Mouse (Mus musculus): ENCODE measurements at regions not wholly inside any gene's neighbourhood (a gene's known extent, or its start where the extent isn't known, plus 50 kb on each side); places are given as distances from the start of the nearest gene placed in this dataset.

DNA sequence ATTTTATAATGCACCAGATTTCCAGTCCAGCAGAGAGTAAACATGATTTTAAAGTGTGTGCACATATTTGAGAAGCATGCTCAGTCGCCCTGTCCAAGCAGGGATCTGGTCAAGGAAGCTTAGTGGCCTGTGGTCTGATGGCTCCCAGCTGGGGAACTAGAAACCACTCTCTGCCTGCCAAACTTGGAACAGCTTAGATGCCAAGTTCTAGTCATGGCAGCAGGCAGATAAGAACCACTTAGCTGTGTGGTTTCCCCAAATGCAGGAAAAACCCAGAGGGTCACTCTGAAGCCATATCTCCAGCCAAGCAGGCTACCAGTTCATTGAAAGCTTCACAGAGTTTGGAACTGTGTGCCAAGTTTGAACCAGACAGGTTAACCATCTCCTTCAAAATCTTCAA lies 86.1 kb downstream of the Fam114a2 start:
- DNase-seq (ENCODE audit: extremely low read depth, low read depth, low spot score): no peak
- Histone ChIP-seq H3K9ac (ENCODE audit: low read depth, low read length) (no peak overlapping the region), H3K27me3 (ENCODE audit: control insufficient read depth, insufficient read depth, low read length) (no peaks in the 10 kb centered on the region), H3K4me3 (ENCODE audit: insufficient read depth, low read depth, low read length) (no peak overlapping the region), H3K36me3 (ENCODE audit: control insufficient read depth, insufficient read depth, low read length) (no peaks in the 10 kb centered on the region), H3K79me2 (ENCODE audit: control insufficient read depth, insufficient read depth, low read length) (no peaks in the 10 kb centered on the region), H3K27ac (replicated peaks; ENCODE audit: insufficient read depth, low read depth, low read length) (no peak overlapping the region), H3K4me1 (ENCODE audit: control insufficient read depth, insufficient read depth, low read length) (no peaks in the 10 kb centered on the region)
- no peak for TF ChIP-seq CTCF (IDR thresholded peaks at IDR 0.05; ENCODE audit: low read depth, low read length)
- no peak for TF ChIP-seq POLR2A (IDR thresholded peaks at IDR 0.05; ENCODE audit: extremely low read depth, insufficient read depth, low read length)
- 49% methylated on average over 1 of the region's 1 CpGs for WGBS

DNA sequence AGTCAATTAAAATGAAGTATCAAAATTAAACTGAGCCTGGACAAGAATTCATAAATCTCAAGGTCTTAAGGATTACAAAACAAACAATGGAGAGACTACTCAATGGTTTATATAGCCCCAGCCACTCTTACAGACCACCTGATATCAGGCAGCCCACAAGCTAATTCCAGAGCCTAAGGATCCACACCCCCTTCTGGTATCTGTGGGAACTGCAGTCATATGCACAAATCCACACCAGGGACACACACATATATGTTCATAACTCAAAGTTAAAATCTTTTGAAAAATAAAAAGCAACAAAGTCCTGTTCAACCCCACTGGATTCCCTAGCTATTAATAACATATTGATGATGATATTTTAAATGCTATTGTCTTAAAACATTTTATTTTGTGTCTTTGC lies 86.5 kb downstream of the Fam114a2 start:
- no peaks in the 10 kb centered on the region for H3K4me1 ChIP-seq (ENCODE audit: control insufficient read depth, insufficient read depth, low read length)
- H3K4me3 ChIP-seq (ENCODE audit: insufficient read depth, low read depth, low read length): no peak overlapping the region
- no peak overlapping the region for H3K27ac ChIP-seq (replicated peaks; ENCODE audit: insufficient read depth, low read depth, low read length)
- H3K27me3 ChIP-seq (ENCODE audit: control insufficient read depth, insufficient read depth, low read length): no peaks in the 10 kb centered on the region
- H3K9ac ChIP-seq (ENCODE audit: low read depth, low read length): no peak overlapping the region
- DNase-seq (ENCODE audit: extremely low read depth, low read depth, low spot score): no peak
- TF ChIP-seq CTCF (IDR thresholded peaks at IDR 0.05; ENCODE audit: low read depth, low read length) (no peak), POLR2A (IDR thresholded peaks at IDR 0.05; ENCODE audit: extremely low read depth, insufficient read depth, low read length) (no peak)
- no peaks in the 10 kb centered on the region for H3K36me3 ChIP-seq (ENCODE audit: control insufficient read depth, insufficient read depth, low read length)
- no peaks in the 10 kb centered on the region for H3K79me2 ChIP-seq (ENCODE audit: control insufficient read depth, insufficient read depth, low read length)

DNA sequence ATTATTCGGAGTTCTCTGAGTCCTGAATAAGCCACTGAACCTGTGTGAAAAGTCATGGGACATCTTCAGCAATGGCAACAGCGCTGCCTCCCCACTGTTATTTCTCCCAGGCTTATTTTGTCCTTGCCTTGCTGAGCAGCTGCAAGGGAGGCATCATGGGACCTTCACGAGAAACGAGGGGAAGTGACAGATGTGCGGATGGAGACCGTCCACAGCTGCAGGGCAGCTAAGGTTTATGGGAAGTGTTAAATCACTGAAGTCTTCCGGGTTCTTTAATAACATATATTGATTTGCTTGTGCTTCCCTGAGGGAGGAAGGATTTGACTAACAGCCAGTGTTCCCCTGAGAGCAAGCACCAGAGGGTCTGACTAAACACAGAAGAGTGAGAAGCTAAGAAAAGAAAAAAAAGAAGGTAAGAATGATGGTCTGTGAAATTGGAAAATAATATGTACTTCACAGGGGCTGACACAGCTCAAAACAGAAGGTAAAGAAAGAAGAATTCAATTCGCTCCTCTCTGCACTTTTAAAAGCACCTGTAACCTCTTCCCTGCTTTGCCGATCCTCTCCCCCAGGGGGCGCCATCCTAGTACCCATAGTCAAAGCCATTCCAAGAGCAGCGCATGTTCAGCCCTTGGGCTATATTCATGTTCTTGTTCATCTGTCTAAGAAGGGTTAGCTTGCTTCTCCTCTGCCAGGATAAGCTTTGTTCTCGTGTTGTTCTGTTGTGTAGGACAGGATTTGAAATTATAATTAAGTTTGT lies 92.2 kb downstream of the Fam114a2 start:
- no peaks in the 10 kb centered on the region for H3K79me2 ChIP-seq (ENCODE audit: control insufficient read depth, insufficient read depth, low read length)
- H3K4me3 ChIP-seq (ENCODE audit: insufficient read depth, low read depth, low read length): no peak overlapping the region
- H3K36me3 ChIP-seq (ENCODE audit: control insufficient read depth, insufficient read depth, low read length): no peaks in the 10 kb centered on the region
- TF ChIP-seq POLR2A (IDR thresholded peaks at IDR 0.05; ENCODE audit: extremely low read depth, insufficient read depth, low read length) (no peak), CTCF (IDR thresholded peaks at IDR 0.05; ENCODE audit: low read depth, low read length) (peak; percentile 61)
- no peak overlapping the region for H3K9ac ChIP-seq (ENCODE audit: low read depth, low read length)
- DNase-seq (ENCODE audit: extremely low read depth, low read depth, low spot score): peak; percentile 3
- no peak overlapping the region for H3K27ac ChIP-seq (replicated peaks; ENCODE audit: insufficient read depth, low read depth, low read length)
- H3K4me1 ChIP-seq (ENCODE audit: control insufficient read depth, insufficient read depth, low read length): no peaks in the 10 kb centered on the region
- H3K27me3 ChIP-seq (ENCODE audit: control insufficient read depth, insufficient read depth, low read length): no peaks in the 10 kb centered on the region
- WGBS: 64% methylated on average over 12 of the region's 12 CpGs

DNA sequence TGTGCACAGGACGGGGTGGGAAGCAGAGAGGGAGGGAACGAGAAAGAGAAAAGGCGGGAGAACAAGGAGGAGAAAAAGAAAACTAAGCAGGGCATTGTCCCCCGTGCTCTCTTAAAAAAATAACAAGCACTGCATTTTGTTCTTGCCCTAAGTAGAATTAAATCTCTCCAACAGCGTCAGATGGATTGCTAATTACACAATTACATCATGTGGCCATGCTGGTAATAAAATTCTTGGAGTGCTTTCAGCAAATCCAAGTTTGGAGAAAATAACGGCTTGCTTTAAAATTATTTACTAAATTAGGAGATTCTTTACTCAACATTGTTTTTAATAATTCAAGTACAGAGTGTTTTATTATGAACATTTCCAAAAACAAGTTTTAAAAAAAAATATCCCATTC lies 99.0 kb downstream of the Fam114a2 start:
- WGBS: 82% methylated on average over 6 of the region's 6 CpGs
- TF ChIP-seq CTCF (IDR thresholded peaks at IDR 0.05; ENCODE audit: low read depth, low read length) (no peak), POLR2A (IDR thresholded peaks at IDR 0.05; ENCODE audit: extremely low read depth, insufficient read depth, low read length) (no peak)
- peaks cover 4% of the 10 kb centered on the region; the same call in 1 of the 2 replicates for H3K27me3 ChIP-seq (ENCODE audit: control insufficient read depth, insufficient read depth, low read length)
- no peak overlapping the region for H3K4me3 ChIP-seq (ENCODE audit: insufficient read depth, low read depth, low read length)
- no peaks in the 10 kb centered on the region for H3K4me1 ChIP-seq (ENCODE audit: control insufficient read depth, insufficient read depth, low read length)
- H3K79me2 ChIP-seq (ENCODE audit: control insufficient read depth, insufficient read depth, low read length): no peaks in the 10 kb centered on the region
- no peak overlapping the region for H3K9ac ChIP-seq (ENCODE audit: low read depth, low read length)
- no peak overlapping the region for H3K27ac ChIP-seq (replicated peaks; ENCODE audit: insufficient read depth, low read depth, low read length)
- no peak for DNase-seq (ENCODE audit: extremely low read depth, low read depth, low spot score)
- H3K36me3 ChIP-seq (ENCODE audit: control insufficient read depth, insufficient read depth, low read length): no peaks in the 10 kb centered on the region

DNA sequence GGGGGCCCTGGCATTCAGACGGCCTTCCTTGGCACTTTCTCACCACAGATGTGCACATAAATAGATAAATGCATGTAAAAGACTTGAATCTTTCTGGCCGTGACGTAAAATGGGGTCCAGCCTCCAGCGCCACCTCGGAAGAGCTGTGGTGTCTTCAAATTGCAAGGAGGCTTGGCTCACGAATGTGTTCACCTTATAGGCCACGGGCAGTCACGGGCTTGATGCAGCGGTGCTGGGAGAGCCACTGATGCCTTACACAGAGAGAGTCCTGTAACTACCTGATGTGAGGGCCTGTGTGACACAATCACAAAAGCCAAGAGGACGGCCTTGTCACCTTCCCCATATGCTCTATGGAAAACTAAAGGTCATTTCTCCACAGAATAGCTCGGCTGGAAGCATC lies 102.4 kb downstream of the Fam114a2 start:
- Histone ChIP-seq H3K4me1 (ENCODE audit: control insufficient read depth, insufficient read depth, low read length) (no peaks in the 10 kb centered on the region), H3K9ac (ENCODE audit: low read depth, low read length) (no peak overlapping the region), H3K27me3 (ENCODE audit: control insufficient read depth, insufficient read depth, low read length) (peaks cover 4% of the 10 kb centered on the region; the same call in 1 of the 2 replicates), H3K27ac (replicated peaks; ENCODE audit: insufficient read depth, low read depth, low read length) (no peak overlapping the region), H3K79me2 (ENCODE audit: control insufficient read depth, insufficient read depth, low read length) (no peaks in the 10 kb centered on the region), H3K4me3 (ENCODE audit: insufficient read depth, low read depth, low read length) (no peak overlapping the region), H3K36me3 (ENCODE audit: control insufficient read depth, insufficient read depth, low read length) (no peaks in the 10 kb centered on the region)
- no peak for TF ChIP-seq CTCF (IDR thresholded peaks at IDR 0.05; ENCODE audit: low read depth, low read length)
- TF ChIP-seq POLR2A (IDR thresholded peaks at IDR 0.05; ENCODE audit: extremely low read depth, insufficient read depth, low read length): no peak
- DNase-seq (ENCODE audit: extremely low read depth, low read depth, low spot score): no peak
- 87% methylated on average over 11 of the region's 11 CpGs for WGBS

DNA sequence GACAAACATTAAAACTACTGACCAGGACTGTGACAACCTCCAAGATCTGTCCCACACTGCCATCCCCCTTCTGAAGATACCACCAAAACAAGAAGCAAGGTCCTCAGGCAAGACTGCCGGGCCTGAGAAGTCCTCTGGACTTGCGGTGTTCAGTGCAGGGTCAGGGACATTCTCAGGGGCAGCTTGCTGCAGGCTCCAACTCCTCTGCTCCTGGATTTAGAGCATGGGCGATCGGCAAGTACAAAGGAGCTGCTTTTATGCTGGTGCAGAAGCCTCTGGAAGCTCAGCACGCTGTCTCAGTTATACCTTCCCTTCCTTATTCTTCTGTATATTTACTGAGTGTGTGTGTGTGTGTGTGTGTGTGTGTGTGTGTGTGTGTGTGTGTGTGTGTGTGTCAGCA lies 103.2 kb downstream of the Fam114a2 start:
- no peak overlapping the region for H3K27ac ChIP-seq (replicated peaks; ENCODE audit: insufficient read depth, low read depth, low read length)
- H3K36me3 ChIP-seq (ENCODE audit: control insufficient read depth, insufficient read depth, low read length): no peaks in the 10 kb centered on the region
- no peak overlapping the region for H3K4me3 ChIP-seq (ENCODE audit: insufficient read depth, low read depth, low read length)
- TF ChIP-seq CTCF (IDR thresholded peaks at IDR 0.05; ENCODE audit: low read depth, low read length) (no peak), POLR2A (IDR thresholded peaks at IDR 0.05; ENCODE audit: extremely low read depth, insufficient read depth, low read length) (no peak)
- no peaks in the 10 kb centered on the region for H3K79me2 ChIP-seq (ENCODE audit: control insufficient read depth, insufficient read depth, low read length)
- peaks cover 4% of the 10 kb centered on the region; the same call in 1 of the 2 replicates for H3K27me3 ChIP-seq (ENCODE audit: control insufficient read depth, insufficient read depth, low read length)
- DNase-seq (ENCODE audit: extremely low read depth, low read depth, low spot score): no peak
- H3K4me1 ChIP-seq (ENCODE audit: control insufficient read depth, insufficient read depth, low read length): no peaks in the 10 kb centered on the region
- 67% methylated on average over 5 of the region's 5 CpGs for WGBS
- no peak overlapping the region for H3K9ac ChIP-seq (ENCODE audit: low read depth, low read length)

Measured in liver, adult 2 months (tissue).